Mouse (Mus musculus) heart, postnatal 10 days (tissue): Measurements from ENCODE around the gene Fgfr3. TPM values are rescaled to one million over a fixed set of nuclear protein-coding genes. Genes with fewer than 3 reads are reported as not detected.
A peak's percentile ranks its signal among the peaks of the same experiment; 100 is the strongest.

Experiments used
- DNase-seq, 2 experiments: peaks; one replicate each; pipeline ENCODE4 v3.0.0; 2021
- intact Hi-C: fragments of 180-260 bp; cut with DNase I; formaldehyde crosslinking; loops from one replicate; pipeline ENCODE4 v1.15.1; 2025
- total RNA-seq, 2 experiments: library from RNA; stranded (reverse); gene quantifications; 2 replicates each; pipeline ENCODE4 v1.2.3; 2021

Fgfr3 gene
- total RNA-seq, 2 experiments from 2014 or later = 8.0 to 14.3 TPM

- no peak for DNase-seq
These were observed 25.0 kb upstream of the Fgfr3 start for GRCm38 (mm10) chr5:33696430-33696829.

GRCm38 (mm10) chr5:33697534-33697933 lies 23.9 kb upstream of the Fgfr3 start:
- intact Hi-C loops = no loop called here
- no peak for DNase-seq

More at GRCm38 (mm10) chr5:33696430-33696829, 25.0 kb upstream of the Fgfr3 start:
- intact Hi-C loops = no loop called here

- no peak for DNase-seq
- intact Hi-C loops = no loop called here
These were observed 23.4 kb upstream of the Fgfr3 start for GRCm38 (mm10) chr5:33697947-33698512.

- intact Hi-C loops = no loop called here
These were observed 22.8 kb upstream of the Fgfr3 start for GRCm38 (mm10) chr5:33698669-33699068.

GRCm38 (mm10) chr5:33700010-33700409 lies 21.5 kb upstream of the Fgfr3 start:
- intact Hi-C loops = no loop called here
- no peak for DNase-seq

More at GRCm38 (mm10) chr5:33698669-33699068, 22.8 kb upstream of the Fgfr3 start:
- DNase-seq = no peak

- no peak for DNase-seq
- intact Hi-C loops = no loop called here
These were observed 19.6 kb upstream of the Fgfr3 start for GRCm38 (mm10) chr5:33701832-33702231.

GRCm38 (mm10) chr5:33703999-33704398 lies 17.5 kb upstream of the Fgfr3 start:
- DNase-seq = no peak
- intact Hi-C loops = no loop called here

- DNase-seq = no peak
- intact Hi-C loops = no loop called here
These were observed 16.4 kb upstream of the Fgfr3 start for GRCm38 (mm10) chr5:33704945-33705611.

GRCm38 (mm10) chr5:33705612-33706349 lies 15.7 kb upstream of the Fgfr3 start:
- intact Hi-C loops = no loop called here
- no peak for DNase-seq

- intact Hi-C loops = no loop called here
- no peak for DNase-seq
These were observed 15.2 kb upstream of the Fgfr3 start for GRCm38 (mm10) chr5:33706350-33706629.

GRCm38 (mm10) chr5:33707163-33707562 lies 14.3 kb upstream of the Fgfr3 start:
- intact Hi-C loops = no loop called here
- DNase-seq = no peak

- intact Hi-C loops = no loop called here
- no peak for DNase-seq
These were observed 12.4 kb upstream of the Fgfr3 start for GRCm38 (mm10) chr5:33709037-33709436.

GRCm38 (mm10) chr5:33712550-33712949 lies 8.9 kb upstream of the Fgfr3 start:
- intact Hi-C loops = no loop called here
- no peak for DNase-seq

- intact Hi-C loops = no loop called here
- no peak for DNase-seq
These were observed 6.3 kb upstream of the Fgfr3 start for GRCm38 (mm10) chr5:33715182-33715581.

- intact Hi-C loops = no loop called here
- DNase-seq = no peak
These were observed 5.0 kb upstream of the Fgfr3 start for GRCm38 (mm10) chr5:33716467-33716866.

- DNase-seq = no peak
- intact Hi-C loops = no loop called here
These were observed 3.0 kb upstream of the Fgfr3 start for GRCm38 (mm10) chr5:33718460-33718859.

GRCm38 (mm10) chr5:33720852-33721490 lies 503 bp upstream of the Fgfr3 start:
- no peak for DNase-seq
- intact Hi-C loops = loop anchor here (5.0 kb wide), 1 partner anchor 34 kb away; no protein-coding TSS in a partner anchor

GRCm38 (mm10) chr5:33722266-33723018 lies 968 bp downstream of the Fgfr3 start:
- intact Hi-C loops = loop anchor here (5.0 kb wide), 1 partner anchor 35 kb away; no protein-coding TSS in a partner anchor
- no peak for DNase-seq

- DNase-seq = peak in 1 of 2 experiments; percentile 37
- intact Hi-C loops = loop anchor here (5.0 kb wide), 1 partner anchor 36 kb away; no protein-coding TSS in a partner anchor
These were observed 1.7 kb downstream of the Fgfr3 start for GRCm38 (mm10) chr5:33723019-33723640.
